Comparison of ENCODE assay signal across 8 mouse cellular contexts in the genomic region with DNA sequence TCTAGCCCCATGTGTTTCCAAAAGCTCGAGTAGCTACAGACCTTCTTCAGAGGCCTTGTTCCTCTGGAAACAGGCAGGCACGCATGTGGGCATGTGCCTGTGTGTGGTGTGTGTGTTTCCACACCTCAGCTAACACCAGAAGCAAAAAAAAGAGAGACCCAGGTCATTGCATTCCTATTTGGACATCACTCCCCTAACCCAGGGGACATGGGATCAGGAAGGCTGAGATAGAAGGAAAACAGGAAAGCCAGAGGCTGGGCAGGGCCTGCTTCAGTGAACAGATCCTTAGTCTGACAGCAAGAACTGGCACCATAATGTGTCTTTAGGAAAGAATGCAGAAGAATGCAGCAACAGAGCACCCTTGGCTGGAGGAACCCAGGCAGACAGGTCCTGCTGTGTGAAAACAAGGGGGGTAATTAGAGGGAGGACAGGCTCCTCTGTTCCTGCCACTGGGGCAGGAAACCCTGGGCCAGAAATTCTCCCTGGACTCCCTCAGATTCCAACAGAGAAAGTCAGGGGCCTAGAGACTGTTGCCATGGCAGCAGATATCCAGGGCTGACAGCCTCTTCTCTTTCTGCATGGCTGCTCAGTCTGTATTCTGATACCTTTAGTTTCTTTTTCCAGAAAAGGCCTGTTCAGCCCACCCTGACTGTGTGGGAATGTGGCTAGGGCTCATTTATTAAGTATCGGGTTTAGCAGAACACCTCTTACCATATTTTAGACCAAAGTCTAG. TPM values are rescaled to one million over a fixed set of nuclear protein-coding genes. Genes with fewer than 3 reads are reported as not detected.
DNase-seq lines count a peak whose midpoint lies in the region; ATAC-seq and TF ChIP-seq lines count a peak whose summit lies in the region.
"Not testable (repeated sequence)": the region's sequence is repeated elsewhere in the genome, so short reads cannot be mapped to it uniquely, and the experiment has no call there.

No protein-coding gene starts in this region.

- H3K36me3 ChIP-seq in forebrain, embryonic 10.5 days (replicated peaks); forebrain, embryonic 16.5 days (ENCODE audit: control insufficient read depth, insufficient read depth); hindbrain, embryonic 13.5 days; kidney, embryonic 15.5 days; limb, embryonic 14.5 days (ENCODE audit: control insufficient read depth, insufficient read depth, low read length); midbrain, embryonic 15.5 days (replicated peaks); neural tube, embryonic 14.5 days (ENCODE audit: control insufficient read depth, insufficient read depth, low read length): not testable (repeated sequence)

- not testable (repeated sequence) for TF ChIP-seq CTCF in Patski (IDR thresholded peaks at IDR 0.05)

- peak; percentile 82 for ATAC-seq in Patski
- ATAC-seq in forebrain, embryonic 16.5 days = peak; percentile 90
- ATAC-seq in hindbrain, embryonic 13.5 days (ENCODE audit: low FRiP score) = peak; percentile 88
- ATAC-seq in kidney, embryonic 15.5 days (replicated peaks; ENCODE audit: low FRiP score) = peak; percentile 95
- peak; percentile 37; the same call in 1 of the 2 replicates for ATAC-seq in limb, embryonic 14.5 days (ENCODE audit: low FRiP score, low read depth)
- ATAC-seq in midbrain, embryonic 15.5 days (replicated peaks) = peak; percentile 96
- ATAC-seq in neural tube, embryonic 14.5 days (ENCODE audit: low read depth) = peak; percentile 89

- not testable (repeated sequence) for H3K9me3 ChIP-seq in forebrain, embryonic 10.5 days; forebrain, embryonic 16.5 days (ENCODE audit: control insufficient read depth, low read length); hindbrain, embryonic 13.5 days; kidney, embryonic 15.5 days (replicated peaks); limb, embryonic 14.5 days (ENCODE audit: control insufficient read depth, low read length); midbrain, embryonic 15.5 days; neural tube, embryonic 14.5 days (ENCODE audit: control insufficient read depth, low read length)

- not testable (repeated sequence) for TF ChIP-seq POLR2A in limb, embryonic 14.5 days (IDR thresholded peaks at IDR 0.05; ENCODE audit: borderline replicate concordance, extremely low read depth, insufficient read depth, insufficient read length)

- POLR2A ChIA-PET in Patski (lab: Charles Lee) = interaction anchor here (1.1 kb wide), 1 partner anchor 15 kb away, joined by 3 read pairs; no protein-coding TSS in a partner anchor

- H3K4me1 ChIP-seq in forebrain, embryonic 10.5 days = peaks cover 21% of the 10 kb centered on the region
- not testable (repeated sequence) for H3K4me1 ChIP-seq in forebrain, embryonic 16.5 days (replicated peaks; ENCODE audit: control insufficient read depth, insufficient read depth, low read length); hindbrain, embryonic 13.5 days (replicated peaks); kidney, embryonic 15.5 days; limb, embryonic 14.5 days (ENCODE audit: control insufficient read depth, insufficient read depth, low read length); midbrain, embryonic 15.5 days; neural tube, embryonic 14.5 days (ENCODE audit: control insufficient read depth, insufficient read depth, low read length)

- H3K9ac ChIP-seq in forebrain, embryonic 16.5 days (replicated peaks; ENCODE audit: low read depth, low read length); hindbrain, embryonic 13.5 days; kidney, embryonic 15.5 days; limb, embryonic 14.5 days (ENCODE audit: low read depth, low read length, severe bottlenecking); midbrain, embryonic 15.5 days; neural tube, embryonic 14.5 days (replicated peaks; ENCODE audit: low read depth, low read length): not testable (repeated sequence)

- not testable (repeated sequence) for H3K4me2 ChIP-seq in forebrain, embryonic 16.5 days (ENCODE audit: low read length); hindbrain, embryonic 13.5 days; kidney, embryonic 15.5 days; limb, embryonic 14.5 days (replicated peaks; ENCODE audit: low read depth, low read length, severe bottlenecking); midbrain, embryonic 15.5 days; neural tube, embryonic 14.5 days (ENCODE audit: low read depth, low read length)

- peak; percentile 25 for DNase-seq in Patski (ENCODE audit: low read depth, low spot score)
- not testable (repeated sequence) for DNase-seq in forebrain, embryonic 10.5 days (ENCODE audit: extremely low spot score, low spot score); limb, embryonic 14.5 days (ENCODE audit: low spot score)

- H3K27me3 ChIP-seq in Patski = peaks cover 26% of the 10 kb centered on the region
- peaks cover 64% of the 10 kb centered on the region for H3K27me3 ChIP-seq in forebrain, embryonic 10.5 days (ENCODE audit: poor library complexity, severe bottlenecking)
- not testable (repeated sequence) for H3K27me3 ChIP-seq in forebrain, embryonic 16.5 days (replicated peaks; ENCODE audit: control insufficient read depth, insufficient read depth, low read length); hindbrain, embryonic 13.5 days; limb, embryonic 14.5 days (ENCODE audit: control insufficient read depth, insufficient read depth, low read length); midbrain, embryonic 15.5 days (replicated peaks); neural tube, embryonic 14.5 days (ENCODE audit: control insufficient read depth, insufficient read depth, low read length)
- H3K27me3 ChIP-seq in kidney, embryonic 15.5 days = peaks cover 22% of the 10 kb centered on the region

- in situ Hi-C loops in Patski (cut with MboI; ENCODE audit: low pct_unique_long_range_greater_than_20kb) = loop anchor here (5.0 kb wide), 1 partner anchor 53 kb away; no protein-coding TSS in a partner anchor

- H3K27ac ChIP-seq in forebrain, embryonic 10.5 days = peak overlapping the region; percentile 48; the same call in 1 of the 2 replicates
- not testable (repeated sequence) for H3K27ac ChIP-seq in forebrain, embryonic 16.5 days (ENCODE audit: low read length); kidney, embryonic 15.5 days; limb, embryonic 14.5 days (replicated peaks; ENCODE audit: low read depth, low read length); neural tube, embryonic 14.5 days (ENCODE audit: low read depth, low read length)
- peak overlapping the region; percentile 67 for H3K27ac ChIP-seq in hindbrain, embryonic 13.5 days
- H3K27ac ChIP-seq in midbrain, embryonic 15.5 days = peak overlapping the region; percentile 71

- CTCF ChIA-PET in Patski (lab: Charles Lee) = not testable (repeated sequence)

- 48% methylated on average over 3 of the region's 3 CpGs for WGBS in forebrain, embryonic 10.5 days
- 23% methylated on average over 2 of the region's 3 CpGs for WGBS in forebrain, embryonic 16.5 days
- 40% methylated on average over 3 of the region's 3 CpGs for WGBS in hindbrain, embryonic 13.5 days
- 35% methylated on average over 3 of the region's 3 CpGs for WGBS in kidney, embryonic 15.5 days
- 66% methylated on average over 3 of the region's 3 CpGs for WGBS in limb, embryonic 14.5 days
- 30% methylated on average over 3 of the region's 3 CpGs for WGBS in midbrain, embryonic 15.5 days
- 45% methylated on average over 3 of the region's 3 CpGs for WGBS in neural tube, embryonic 14.5 days

- not testable (repeated sequence) for H3K4me3 ChIP-seq in forebrain, embryonic 10.5 days; forebrain, embryonic 16.5 days (replicated peaks; ENCODE audit: low read length); hindbrain, embryonic 13.5 days; kidney, embryonic 15.5 days (replicated peaks); limb, embryonic 14.5 days (replicated peaks; ENCODE audit: low read length); midbrain, embryonic 15.5 days; neural tube, embryonic 14.5 days (ENCODE audit: low read depth, low read length)

RNA-seq across cellular contexts. Expression of gene Tceal1, which starts 7.1 kb away (rescaled TPM):
- polyA plus RNA-seq in Patski (2021) = not detected
- 7.0 and 7.7 TPM in 2 replicates for polyA plus RNA-seq in forebrain, embryonic 10.5 days (2016; fragmentation: Nextera tagmentation; extraction: Ambion mirVana)
- 21.5 and 21.7 TPM in 2 replicates for polyA plus RNA-seq in forebrain, embryonic 16.5 days (2015; fragmentation: Nextera tagmentation; extraction: Ambion mirVana)
- 19.6 and 21.7 TPM in 2 replicates for polyA plus RNA-seq in hindbrain, embryonic 13.5 days (2015; fragmentation: Nextera tagmentation; extraction: Ambion mirVana)
- 10.4 and 11.8 TPM in 2 replicates for polyA plus RNA-seq in kidney, embryonic 15.5 days (2015; fragmentation: Nextera tagmentation; extraction: Ambion mirVana)
- 6.5 and 8.6 TPM in 2 replicates for polyA plus RNA-seq in limb, embryonic 14.5 days (2012; rRNA removed)
- 14.7 and 15.6 TPM in 2 replicates for polyA plus RNA-seq in limb, embryonic 14.5 days (2014; fragmentation: Nextera tagmentation; extraction: Ambion mirVana)
- 21.3 and 22.1 TPM in 2 replicates for polyA plus RNA-seq in midbrain, embryonic 15.5 days (2015; fragmentation: Nextera tagmentation; extraction: Ambion mirVana)
- polyA plus RNA-seq in neural tube, embryonic 14.5 days (2014; fragmentation: Nextera tagmentation; extraction: Ambion mirVana) = 22.6 and 27.9 TPM in 2 replicates

RNA-seq across cellular contexts. Expression of gene Morf4l2, which starts 28.6 kb away (rescaled TPM):
- 274 TPM for polyA plus RNA-seq in Patski (2021)
- 557 and 569 TPM in 2 replicates for polyA plus RNA-seq in forebrain, embryonic 10.5 days (2016; fragmentation: Nextera tagmentation; extraction: Ambion mirVana)
- 581 and 603 TPM in 2 replicates for polyA plus RNA-seq in forebrain, embryonic 16.5 days (2015; fragmentation: Nextera tagmentation; extraction: Ambion mirVana)
- 540 and 559 TPM in 2 replicates for polyA plus RNA-seq in hindbrain, embryonic 13.5 days (2015; fragmentation: Nextera tagmentation; extraction: Ambion mirVana)
- 557 and 568 TPM in 2 replicates for polyA plus RNA-seq in kidney, embryonic 15.5 days (2015; fragmentation: Nextera tagmentation; extraction: Ambion mirVana)
- 397 and 488 TPM in 2 replicates for polyA plus RNA-seq in limb, embryonic 14.5 days (2012; rRNA removed)
- polyA plus RNA-seq in limb, embryonic 14.5 days (2014; fragmentation: Nextera tagmentation; extraction: Ambion mirVana) = 656 and 663 TPM in 2 replicates
- 558 and 567 TPM in 2 replicates for polyA plus RNA-seq in midbrain, embryonic 15.5 days (2015; fragmentation: Nextera tagmentation; extraction: Ambion mirVana)
- 525 and 546 TPM in 2 replicates for polyA plus RNA-seq in neural tube, embryonic 14.5 days (2014; fragmentation: Nextera tagmentation; extraction: Ambion mirVana)

Comparison
In these comparisons a context has a peak if more than half of its experiments do, and no peak if none do; other contexts are left out.
1. ATAC-seq: peak in every context shown above with its lines; median percentile 96 in midbrain, embryonic 15.5 days; 95 in kidney, embryonic 15.5 days; 90 in forebrain, embryonic 16.5 days; 89 in neural tube, embryonic 14.5 days; 88 in hindbrain, embryonic 13.5 days; 82 in Patski; 37 in limb, embryonic 14.5 days.